Mouse (Mus musculus) thymus, adult 2 months (tissue): ENCODE measurements around the gene Hist1h3a.

Experiments used
- CTCF ChIP-seq: fragments of 200-500 bp; IDR thresholded peaks from 2 replicates; pipeline ENCODE4 v1.5.1; 2012; ENCODE audit warnings: mild to moderate bottlenecking, control low read depth, low read length, moderate library complexity, borderline replicate concordance; ENCODE audit not compliant: control insufficient read depth, poor library complexity, insufficient read depth; ENCODE audit errors: extremely low read depth
- POLR2A ChIP-seq: fragments of 200-500 bp; IDR thresholded peaks from 2 replicates; pipeline ENCODE4 v1.6.1; 2012; ENCODE audit warnings: mild to moderate bottlenecking, low read length, control low read depth, moderate library complexity; ENCODE audit not compliant: control insufficient read depth, poor library complexity, insufficient read depth; ENCODE audit errors: extremely low read depth

- TF ChIP-seq CTCF = no peak
- TF ChIP-seq POLR2A = no peak
These were observed 31.7 kb downstream of the Hist1h3a start for GRCm38 (mm10) chr13:23730479-23730878.
